Mouse (Mus musculus): ENCODE measurements around the gene Dtl. TPM values are rescaled to one million over a fixed set of nuclear protein-coding genes. Genes with fewer than 3 reads are reported as not detected.

Dtl gene
- polyA plus RNA-seq, 1 experiment from 2014 or later: 19.2 TPM

- WGBS: 77% methylated on average over 2 of the region's 2 CpGs
- Histone ChIP-seq H3K27ac (ENCODE audit: low read depth, low read length) (no peak overlapping the region), H3K4me1 (ENCODE audit: control insufficient read depth, insufficient read depth, low read length) (no peaks in the 10 kb centered on the region), H3K27me3 (replicated peaks; ENCODE audit: control insufficient read depth, insufficient read depth, low read length) (no peaks in the 10 kb centered on the region), H3K4me3 (ENCODE audit: low read depth, low read length) (no peak overlapping the region), H3K9ac (ENCODE audit: low read length) (no peak overlapping the region), H3K9me3 (replicated peaks; ENCODE audit: control insufficient read depth, low read length) (no peaks in the 10 kb centered on the region), H3K36me3 (ENCODE audit: control insufficient read depth, insufficient read depth, low read length) (peaks cover 38% of the 10 kb centered on the region; the same call in 1 of the 2 replicates), H3K4me2 (ENCODE audit: low read length) (no peak overlapping the region)
- no peak for ATAC-seq
- DNase-seq (ENCODE audit: low spot score): no peak
Measured at GRCm38 (mm10) chr1:191540300-191540699, 35.0 kb downstream of the Dtl start.

- no peak overlapping the region for H3K4me3 ChIP-seq (ENCODE audit: low read depth, low read length)
Measured at GRCm38 (mm10) chr1:191534896-191535295, 40.4 kb downstream of the Dtl start.

GRCm38 (mm10) chr1:191531023-191531422, 44.3 kb downstream of the Dtl start:
- no peak overlapping the region for H3K4me2 ChIP-seq (ENCODE audit: low read length)
- no peak for ATAC-seq
- no peaks in the 10 kb centered on the region for H3K36me3 ChIP-seq (ENCODE audit: control insufficient read depth, insufficient read depth, low read length)
- no peaks in the 10 kb centered on the region for H3K27me3 ChIP-seq (replicated peaks; ENCODE audit: control insufficient read depth, insufficient read depth, low read length)
- no peaks in the 10 kb centered on the region for H3K9me3 ChIP-seq (replicated peaks; ENCODE audit: control insufficient read depth, low read length)
- DNase-seq (ENCODE audit: low spot score): no peak
- no peak overlapping the region for H3K27ac ChIP-seq (ENCODE audit: low read depth, low read length)
- H3K9ac ChIP-seq (ENCODE audit: low read length): no peak overlapping the region
- H3K4me1 ChIP-seq (ENCODE audit: control insufficient read depth, insufficient read depth, low read length): no peaks in the 10 kb centered on the region
- H3K4me3 ChIP-seq (ENCODE audit: low read depth, low read length): no peak overlapping the region
- 67% methylated on average over 1 of the region's 1 CpGs for WGBS

More at GRCm38 (mm10) chr1:191534896-191535295, 40.4 kb downstream of the Dtl start:
- ATAC-seq: no peak
- no peak for DNase-seq (ENCODE audit: low spot score)
- WGBS: 67% methylated on average over 2 of the region's 2 CpGs
- Histone ChIP-seq H3K27ac (ENCODE audit: low read depth, low read length) (no peak overlapping the region), H3K4me1 (ENCODE audit: control insufficient read depth, insufficient read depth, low read length) (no peaks in the 10 kb centered on the region), H3K36me3 (ENCODE audit: control insufficient read depth, insufficient read depth, low read length) (peaks cover 16% of the 10 kb centered on the region; the same call in 1 of the 2 replicates), H3K9me3 (replicated peaks; ENCODE audit: control insufficient read depth, low read length) (no peaks in the 10 kb centered on the region), H3K4me2 (ENCODE audit: low read length) (no peak overlapping the region), H3K9ac (ENCODE audit: low read length) (no peak overlapping the region), H3K27me3 (replicated peaks; ENCODE audit: control insufficient read depth, insufficient read depth, low read length) (no peaks in the 10 kb centered on the region)

- Histone ChIP-seq H3K9ac (ENCODE audit: low read length) (no peak overlapping the region), H3K27ac (ENCODE audit: low read depth, low read length) (no peak overlapping the region), H3K4me3 (ENCODE audit: low read depth, low read length) (no peak overlapping the region), H3K4me1 (ENCODE audit: control insufficient read depth, insufficient read depth, low read length) (no peaks in the 10 kb centered on the region), H3K27me3 (replicated peaks; ENCODE audit: control insufficient read depth, insufficient read depth, low read length) (no peaks in the 10 kb centered on the region), H3K4me2 (ENCODE audit: low read length) (no peak overlapping the region), H3K36me3 (ENCODE audit: control insufficient read depth, insufficient read depth, low read length) (no peaks in the 10 kb centered on the region), H3K9me3 (replicated peaks; ENCODE audit: control insufficient read depth, low read length) (no peaks in the 10 kb centered on the region)
- no peak for DNase-seq (ENCODE audit: low spot score)
- WGBS: 100% methylated on average over 2 of the region's 2 CpGs
- ATAC-seq: no peak
Measured at GRCm38 (mm10) chr1:191529406-191529805, 45.9 kb downstream of the Dtl start.

- WGBS: 63% methylated on average over 4 of the region's 4 CpGs
- Histone ChIP-seq H3K36me3 (ENCODE audit: control insufficient read depth, insufficient read depth, low read length) (no peaks in the 10 kb centered on the region), H3K27ac (ENCODE audit: low read depth, low read length) (no peak overlapping the region), H3K4me2 (ENCODE audit: low read length) (no peak overlapping the region), H3K9me3 (replicated peaks; ENCODE audit: control insufficient read depth, low read length) (no peaks in the 10 kb centered on the region), H3K9ac (ENCODE audit: low read length) (no peak overlapping the region), H3K4me3 (ENCODE audit: low read depth, low read length) (no peak overlapping the region), H3K27me3 (replicated peaks; ENCODE audit: control insufficient read depth, insufficient read depth, low read length) (no peaks in the 10 kb centered on the region), H3K4me1 (ENCODE audit: control insufficient read depth, insufficient read depth, low read length) (no peaks in the 10 kb centered on the region)
- DNase-seq (ENCODE audit: low spot score) (peak; percentile 16), ATAC-seq (no peak)
Measured at GRCm38 (mm10) chr1:191527921-191528612, 47.3 kb downstream of the Dtl start.

GRCm38 (mm10) chr1:191527089-191527488, 48.3 kb downstream of the Dtl start:
- DNase-seq (ENCODE audit: low spot score) (peak; percentile 3), ATAC-seq (no peak)
- Histone ChIP-seq H3K9ac (ENCODE audit: low read length) (no peak overlapping the region), H3K4me2 (ENCODE audit: low read length) (no peak overlapping the region), H3K27ac (ENCODE audit: low read depth, low read length) (no peak overlapping the region), H3K4me3 (ENCODE audit: low read depth, low read length) (no peak overlapping the region), H3K9me3 (replicated peaks; ENCODE audit: control insufficient read depth, low read length) (no peaks in the 10 kb centered on the region), H3K4me1 (ENCODE audit: control insufficient read depth, insufficient read depth, low read length) (no peaks in the 10 kb centered on the region), H3K27me3 (replicated peaks; ENCODE audit: control insufficient read depth, insufficient read depth, low read length) (no peaks in the 10 kb centered on the region), H3K36me3 (ENCODE audit: control insufficient read depth, insufficient read depth, low read length) (no peaks in the 10 kb centered on the region)
- 90% methylated on average over 3 of the region's 3 CpGs for WGBS

- Histone ChIP-seq H3K27me3 (replicated peaks; ENCODE audit: control insufficient read depth, insufficient read depth, low read length) (no peaks in the 10 kb centered on the region), H3K4me3 (ENCODE audit: low read depth, low read length) (no peak overlapping the region), H3K27ac (ENCODE audit: low read depth, low read length) (no peak overlapping the region), H3K36me3 (ENCODE audit: control insufficient read depth, insufficient read depth, low read length) (no peaks in the 10 kb centered on the region), H3K9me3 (replicated peaks; ENCODE audit: control insufficient read depth, low read length) (no peaks in the 10 kb centered on the region), H3K9ac (ENCODE audit: low read length) (no peak overlapping the region), H3K4me1 (ENCODE audit: control insufficient read depth, insufficient read depth, low read length) (no peaks in the 10 kb centered on the region), H3K4me2 (ENCODE audit: low read length) (no peak overlapping the region)
- 84% methylated on average over 8 of the region's 8 CpGs for WGBS
- ATAC-seq (no peak), DNase-seq (ENCODE audit: low spot score) (no peak)
Measured at GRCm38 (mm10) chr1:191521395-191521794, 53.9 kb downstream of the Dtl start.

- DNase-seq (ENCODE audit: low spot score) (no peak), ATAC-seq (no peak)
- no peak overlapping the region for H3K4me2 ChIP-seq (ENCODE audit: low read length)
- no peak overlapping the region for H3K9ac ChIP-seq (ENCODE audit: low read length)
- no peaks in the 10 kb centered on the region for H3K4me1 ChIP-seq (ENCODE audit: control insufficient read depth, insufficient read depth, low read length)
- 93% methylated on average over 10 of the region's 10 CpGs for WGBS
- H3K36me3 ChIP-seq (ENCODE audit: control insufficient read depth, insufficient read depth, low read length): no peaks in the 10 kb centered on the region
- no peak overlapping the region for H3K27ac ChIP-seq (ENCODE audit: low read depth, low read length)
- H3K4me3 ChIP-seq (ENCODE audit: low read depth, low read length): no peak overlapping the region
- H3K9me3 ChIP-seq (replicated peaks; ENCODE audit: control insufficient read depth, low read length): no peaks in the 10 kb centered on the region
- no peaks in the 10 kb centered on the region for H3K27me3 ChIP-seq (replicated peaks; ENCODE audit: control insufficient read depth, insufficient read depth, low read length)
Measured at GRCm38 (mm10) chr1:191520669-191521068, 54.7 kb downstream of the Dtl start.

- no peak overlapping the region for H3K27ac ChIP-seq (ENCODE audit: low read depth, low read length)
- DNase-seq (ENCODE audit: low spot score) (no peak), ATAC-seq (no peak)
- 84% methylated on average over 7 of the region's 7 CpGs for WGBS
- no peaks in the 10 kb centered on the region for H3K9me3 ChIP-seq (replicated peaks; ENCODE audit: control insufficient read depth, low read length)
- no peaks in the 10 kb centered on the region for H3K4me1 ChIP-seq (ENCODE audit: control insufficient read depth, insufficient read depth, low read length)
- H3K4me3 ChIP-seq (ENCODE audit: low read depth, low read length): no peak overlapping the region
- H3K4me2 ChIP-seq (ENCODE audit: low read length): no peak overlapping the region
- H3K9ac ChIP-seq (ENCODE audit: low read length): no peak overlapping the region
- no peaks in the 10 kb centered on the region for H3K27me3 ChIP-seq (replicated peaks; ENCODE audit: control insufficient read depth, insufficient read depth, low read length)
- H3K36me3 ChIP-seq (ENCODE audit: control insufficient read depth, insufficient read depth, low read length): no peaks in the 10 kb centered on the region
Measured at GRCm38 (mm10) chr1:191520194-191520593, 55.1 kb downstream of the Dtl start.
